Mouse (Mus musculus) thymus, adult 2 months (tissue): ENCODE data around the gene Parp16. TPM values are rescaled to one million over a fixed set of nuclear protein-coding genes. Genes with fewer than 3 reads are reported as not detected.
"Not testable (repeated sequence)": the region's sequence is repeated elsewhere in the genome, so short reads cannot be mapped to it uniquely, and the experiment has no call there.

Experiments
- DNase-seq: peaks from one replicate; pipeline ENCODE4 v3.0.0; 2021
- H3K27ac ChIP-seq: fragments of 200-500 bp; 2 replicates; pipeline ENCODE4 v1.5.1; 2012; ENCODE audit warnings: low read length, control low read depth; ENCODE audit not compliant: control insufficient read depth, insufficient read depth
- H3K27me3 ChIP-seq: fragments of 200-500 bp; 2 replicates; pipeline ENCODE4 v1.6.1; 2012; ENCODE audit warnings: mild to moderate bottlenecking, low read length, moderate library complexity, mixed read lengths; ENCODE audit not compliant: control insufficient read depth, insufficient read depth
- H3K36me3 ChIP-seq: fragments of 200-500 bp; 2 replicates; pipeline ENCODE4 v1.6.1; 2012; ENCODE audit warnings: mild to moderate bottlenecking, low read length, moderate library complexity; ENCODE audit not compliant: control insufficient read depth, insufficient read depth
- H3K4me1 ChIP-seq: fragments of 200-500 bp; replicated peaks from 2 replicates; pipeline ENCODE4 v1.6.1; 2012; ENCODE audit warnings: low read length; ENCODE audit not compliant: control insufficient read depth, insufficient read depth
- H3K4me3 ChIP-seq: fragments of 200-500 bp; 2 replicates; pipeline ENCODE4 v1.5.1; 2012; ENCODE audit warnings: mild to moderate bottlenecking, low read length, control low read depth, moderate library complexity; ENCODE audit not compliant: control insufficient read depth, insufficient read depth
- CTCF ChIP-seq: fragments of 200-500 bp; IDR thresholded peaks from 2 replicates; pipeline ENCODE4 v1.5.1; 2012; ENCODE audit warnings: mild to moderate bottlenecking, control low read depth, low read length, moderate library complexity, borderline replicate concordance; ENCODE audit not compliant: control insufficient read depth, poor library complexity, insufficient read depth; ENCODE audit errors: extremely low read depth
- POLR2A ChIP-seq: fragments of 200-500 bp; IDR thresholded peaks from 2 replicates; pipeline ENCODE4 v1.6.1; 2012; ENCODE audit warnings: mild to moderate bottlenecking, low read length, control low read depth, moderate library complexity; ENCODE audit not compliant: control insufficient read depth, poor library complexity, insufficient read depth; ENCODE audit errors: extremely low read depth
- WGBS: fragments of 180-500 bp; shearing (Covaris S2); methylation state at CpG from one replicate; pipeline ENCODE4 v1.1.7; 2018; 5-methylcytosine and 5-hydroxymethylcytosine counted together
- polyA plus RNA-seq: library from polyadenylated mRNA; depleted of rRNA; stranded (reverse); fragments of >200 nt; gene quantifications from 2 replicates; pipeline ENCODE4 v1.2.3, GENCODE M21; 2012

Gene Parp16
- polyA plus RNA-seq, 1 experiment, result 9.3 TPM

DNA sequence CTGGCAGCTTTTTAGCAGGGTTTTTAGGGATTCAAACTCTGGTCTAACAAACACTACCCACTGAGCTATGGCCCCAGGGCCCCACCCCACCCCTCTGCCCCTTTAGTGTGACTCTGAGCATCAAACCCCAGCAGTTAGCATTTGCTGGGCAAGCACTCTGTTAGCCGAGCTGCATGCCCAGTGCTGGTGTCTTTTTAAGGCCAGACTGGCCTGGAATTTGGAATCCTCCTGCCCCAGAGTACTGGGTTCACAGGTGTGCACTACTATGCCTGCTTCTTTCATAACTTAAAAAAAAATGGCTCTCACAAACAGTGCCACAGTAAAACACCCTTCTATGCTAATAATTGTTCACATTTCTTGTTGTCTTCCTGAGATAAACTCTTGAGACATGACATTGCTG is 23.8 kb downstream of the Parp16 start:
- TF ChIP-seq CTCF, result no peak
- no peak for TF ChIP-seq POLR2A
- H3K27ac ChIP-seq, result no peak overlapping the region
- H3K4me3 ChIP-seq, result no peak overlapping the region
- H3K27me3 ChIP-seq, result no peaks in the 10 kb centered on the region
- peaks cover 37% of the 10 kb centered on the region for H3K4me1 ChIP-seq
- DNase-seq, result no peak
- H3K36me3 ChIP-seq, result no peaks in the 10 kb centered on the region
- 60% methylated on average over 1 of the region's 1 CpGs for WGBS

DNA sequence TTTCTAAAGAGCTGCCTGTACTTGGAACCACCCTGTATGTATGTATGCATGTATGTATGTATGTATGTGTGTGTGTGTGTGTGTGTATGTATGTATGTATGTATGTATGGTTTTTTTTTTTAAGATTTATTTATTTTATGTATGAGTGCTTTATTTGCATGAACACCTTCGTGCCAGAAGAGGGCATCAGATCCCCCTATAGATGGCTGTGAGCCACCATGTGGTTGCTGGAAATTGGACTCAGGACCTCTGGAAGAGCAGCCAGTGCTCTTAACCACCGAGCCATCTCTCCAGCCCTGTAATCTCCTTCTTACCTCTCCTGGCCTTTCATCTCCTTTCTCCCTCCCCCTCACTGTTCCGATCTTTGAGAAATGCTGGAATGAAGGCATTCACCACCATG is 25.2 kb downstream of the Parp16 start:
- H3K4me1 ChIP-seq, result peaks cover 32% of the 10 kb centered on the region
- H3K4me3 ChIP-seq, DNase-seq, H3K27ac ChIP-seq, H3K27me3 ChIP-seq, H3K36me3 ChIP-seq: not testable (repeated sequence)
- 66% methylated on average over 3 of the region's 3 CpGs for WGBS

DNA sequence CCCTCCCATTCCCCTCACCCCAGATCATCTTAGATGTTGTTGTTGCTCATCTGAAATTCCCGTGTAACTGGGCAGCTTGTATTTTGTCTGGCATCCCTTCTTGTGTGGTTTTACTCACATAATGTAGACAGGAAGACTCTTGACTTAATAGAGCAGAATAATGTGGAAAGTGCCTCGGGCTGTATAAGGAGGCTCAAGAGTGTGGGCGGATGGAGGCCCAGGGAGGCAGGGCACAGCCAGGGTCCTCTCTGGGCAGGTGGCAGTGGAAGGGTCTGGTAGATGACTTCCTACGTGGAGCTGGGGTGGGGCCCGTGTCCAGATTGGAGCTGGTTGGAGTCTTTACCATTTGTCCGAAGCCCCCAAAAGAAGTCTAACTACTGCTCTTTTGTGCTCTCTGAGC is 28.8 kb downstream of the Parp16 start:
- 90% methylated on average over 6 of the region's 6 CpGs for WGBS
- DNase-seq, result no peak
- Histone ChIP-seq H3K4me1 (peaks cover 14% of the 10 kb centered on the region; the same call in 1 of the 2 replicates), H3K4me3 (no peak overlapping the region), H3K27ac (no peak overlapping the region), H3K27me3 (no peaks in the 10 kb centered on the region), H3K36me3 (no peaks in the 10 kb centered on the region)
- TF ChIP-seq POLR2A (no peak), CTCF (no peak)

- Histone ChIP-seq H3K36me3 (no peaks in the 10 kb centered on the region), H3K27ac (no peak overlapping the region), H3K4me3 (no peak overlapping the region), H3K4me1 (peaks cover 11% of the 10 kb centered on the region; the same call in 1 of the 2 replicates), H3K27me3 (no peaks in the 10 kb centered on the region)
- TF ChIP-seq POLR2A (no peak), CTCF (no peak)
- no peak for DNase-seq
- 67% methylated on average over 4 of the region's 4 CpGs for WGBS
Observed at GRCm38 (mm10) chr9:65225795-65226194, 30.6 kb downstream of the Parp16 start.

DNA sequence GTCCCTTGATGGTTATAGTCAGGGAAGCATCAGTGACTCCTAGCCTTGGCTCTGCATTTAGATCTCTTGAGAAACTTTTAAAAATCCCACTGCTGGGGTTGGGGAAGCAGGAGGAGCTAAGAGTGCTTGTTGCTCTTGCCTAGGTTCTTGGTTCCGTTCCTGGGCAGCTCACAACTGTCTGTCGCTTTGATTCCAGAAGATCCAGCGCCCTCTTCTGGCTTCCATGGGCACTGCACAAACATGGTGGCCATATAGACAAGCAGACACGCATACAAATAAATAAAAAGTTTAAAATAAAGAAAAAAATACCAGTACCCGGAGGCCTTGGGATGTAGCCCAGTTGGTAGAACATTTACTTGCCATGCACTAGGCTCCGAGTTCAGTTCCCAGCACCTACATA is 35.1 kb downstream of the Parp16 start:
- DNase-seq, result no peak
- WGBS, result 89% methylated on average over 6 of the region's 6 CpGs
- no peaks in the 10 kb centered on the region for H3K27me3 ChIP-seq
- no peak for TF ChIP-seq POLR2A
- no peak for TF ChIP-seq CTCF
- H3K27ac ChIP-seq, result no peak overlapping the region
- H3K4me3 ChIP-seq, result no peak overlapping the region
- H3K36me3 ChIP-seq, result no peaks in the 10 kb centered on the region
- H3K4me1 ChIP-seq, result peaks cover 16% of the 10 kb centered on the region

DNA sequence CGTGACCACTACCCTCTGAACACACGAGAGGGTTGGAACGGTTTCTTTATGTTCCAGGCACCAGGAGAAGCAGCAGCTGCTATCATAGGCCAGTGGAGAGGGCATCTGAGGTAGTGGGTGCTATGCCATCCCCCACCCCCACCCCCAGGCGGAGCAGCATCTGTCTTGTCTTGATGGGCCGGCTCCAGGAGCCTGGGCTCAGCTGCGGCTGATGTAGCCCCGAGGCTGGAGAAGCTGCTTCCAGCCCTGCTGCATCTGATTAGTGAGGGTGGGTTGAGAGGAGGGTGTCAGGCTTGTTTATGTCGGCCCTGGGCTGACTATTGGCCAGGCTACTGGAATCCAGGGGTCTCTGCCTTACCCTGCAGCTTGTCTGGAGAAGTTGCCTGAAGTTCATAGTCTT is 36.1 kb downstream of the Parp16 start:
- TF ChIP-seq POLR2A, result no peak
- no peak for TF ChIP-seq CTCF
- no peaks in the 10 kb centered on the region for H3K27me3 ChIP-seq
- peaks cover 21% of the 10 kb centered on the region for H3K4me1 ChIP-seq
- no peaks in the 10 kb centered on the region for H3K36me3 ChIP-seq
- no peak for DNase-seq
- 98% methylated on average over 8 of the region's 8 CpGs for WGBS
- no peak overlapping the region for H3K4me3 ChIP-seq
- H3K27ac ChIP-seq, result peak overlapping the region; percentile 76

DNA sequence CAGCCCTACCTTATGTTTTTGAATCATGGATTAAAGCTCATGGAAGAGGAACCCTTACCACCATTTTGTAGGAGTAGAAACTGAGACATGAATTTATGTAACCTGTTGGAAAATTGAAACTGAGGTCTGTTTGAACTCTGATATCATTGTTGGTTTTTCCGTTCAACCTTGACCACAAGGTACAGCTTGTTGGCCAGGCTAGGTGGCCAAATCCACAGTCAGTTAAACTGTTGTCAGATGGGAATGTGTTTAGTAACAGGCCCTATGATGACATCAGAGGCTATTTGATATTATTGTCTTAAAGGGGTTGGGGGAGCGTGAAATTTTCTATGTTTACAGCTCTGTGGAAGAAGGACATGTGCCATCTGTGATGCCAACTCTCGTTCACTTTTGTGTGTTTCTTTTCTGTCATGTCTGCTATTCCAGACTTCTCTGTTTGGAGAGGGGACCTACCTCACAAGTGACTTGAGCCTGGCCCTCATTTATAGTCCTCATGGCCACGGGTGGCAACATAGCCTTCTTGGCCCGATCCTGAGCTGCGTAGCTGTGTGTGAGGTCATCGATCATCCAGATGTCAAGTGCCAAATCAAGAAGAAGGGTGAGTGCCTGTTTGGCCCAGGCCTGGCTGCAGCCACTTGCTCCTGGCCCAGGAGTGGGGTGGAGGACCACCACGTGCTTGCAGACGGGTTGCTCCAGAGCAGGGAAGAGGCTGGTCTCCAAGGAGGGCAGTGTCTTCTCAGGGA is 38.3 kb downstream of the Parp16 start:
- Histone ChIP-seq H3K4me1 (peaks cover 31% of the 10 kb centered on the region), H3K27ac (peak overlapping the region; percentile 76), H3K27me3 (no peaks in the 10 kb centered on the region), H3K36me3 (no peaks in the 10 kb centered on the region), H3K4me3 (no peak overlapping the region)
- TF ChIP-seq CTCF, result no peak
- no peak for TF ChIP-seq POLR2A
- WGBS, result 97% methylated on average over 9 of the region's 9 CpGs
- no peak for DNase-seq
